Mouse (Mus musculus) limb, embryonic 11.5 days (tissue): Measurements from ENCODE around the gene Psma6. TPM values are rescaled to one million over a fixed set of nuclear protein-coding genes. Genes with fewer than 3 reads are reported as not detected.
"Not testable (repeated sequence)": the region's sequence is repeated elsewhere in the genome, so short reads cannot be mapped to it uniquely, and the experiment has no call there.

ENCODE experiments used
- ATAC-seq: fragments of 200-750 bp; cut with Nextera tagmentation; 2 replicates; pipeline ENCODE4 v1.8.0; 2017; ENCODE audit warnings: low read depth; ENCODE audit not compliant: insufficient number of reproducible peaks, low FRiP score, low TSS enrichment
- DNase-seq: peaks from one replicate; pipeline ENCODE4 v3.0.0-alpha.2; 2015; ENCODE audit warnings: low spot score
- H3K27ac ChIP-seq: fragments of 300-500 bp; sonication (generic); replicated peaks from 2 replicates; pipeline ENCODE4 v1.5.1; 2014; ENCODE audit warnings: low read depth, mild to moderate bottlenecking, low read length
- H3K27me3 ChIP-seq: fragments of 300-500 bp; sonication (generic); 2 replicates; pipeline ENCODE4 v1.6.1; 2014; ENCODE audit warnings: mild to moderate bottlenecking, low read length, mixed read lengths; ENCODE audit not compliant: control insufficient read depth, insufficient read depth
- H3K36me3 ChIP-seq: fragments of 300-500 bp; sonication (generic); 2 replicates; pipeline ENCODE4 v1.6.1; 2014; ENCODE audit warnings: mild to moderate bottlenecking, low read length, moderate library complexity, mixed read lengths; ENCODE audit not compliant: control insufficient read depth, insufficient read depth
- H3K4me1 ChIP-seq: fragments of 300-500 bp; sonication (generic); 2 replicates; pipeline ENCODE4 v1.6.1; 2014; ENCODE audit warnings: low read length, mixed read lengths; ENCODE audit not compliant: control insufficient read depth, insufficient read depth
- H3K4me2 ChIP-seq: fragments of 300-500 bp; sonication (generic); 2 replicates; pipeline ENCODE4 v1.6.1; 2014; ENCODE audit warnings: low read depth, mild to moderate bottlenecking, moderate library complexity; ENCODE audit not compliant: severe bottlenecking
- H3K4me3 ChIP-seq: fragments of 300-500 bp; sonication (generic); 2 replicates; pipeline ENCODE4 v1.5.1; 2014; ENCODE audit warnings: low read depth, low read length
- H3K9ac ChIP-seq: fragments of 300-500 bp; sonication (generic); 2 replicates; pipeline ENCODE4 v1.6.1; 2014; ENCODE audit warnings: mild to moderate bottlenecking, low read length
- H3K9me3 ChIP-seq: fragments of 300-500 bp; sonication (generic); 2 replicates; pipeline ENCODE4 v1.6.1; 2016; ENCODE audit warnings: low read length; ENCODE audit not compliant: control insufficient read depth
- WGBS: fragments of 180-500 bp; shearing (Covaris S2); extraction: QIAGEN DNeasy Blood & Tissue Kit; methylation state at CpG from one replicate; pipeline ENCODE4 v1.1.7; 2014; 5-methylcytosine and 5-hydroxymethylcytosine counted together
- polyA plus RNA-seq: library from polyadenylated mRNA; unstranded; fragments of >200 nt; fragmentation: Nextera tagmentation; extraction: Ambion mirVana; gene quantifications from 2 replicates; pipeline ENCODE4 v1.2.1, GENCODE M21; 2014

Gene Psma6
- polyA plus RNA-seq, 1 experiment from 2014 or later = 499 TPM

GRCm38 (mm10) chr12:55387788-55388465 is 3.9 kb downstream of the Psma6 start:
- H3K27me3 ChIP-seq = no peaks in the 10 kb centered on the region
- H3K27ac ChIP-seq = no peak overlapping the region
- WGBS = 71% methylated on average over 11 of the region's 11 CpGs
- H3K4me3 ChIP-seq = no peak overlapping the region
- DNase-seq (no peak), ATAC-seq (no peak)
- no peak overlapping the region for H3K4me2 ChIP-seq
- no peaks in the 10 kb centered on the region for H3K4me1 ChIP-seq
- no peak overlapping the region for H3K9ac ChIP-seq
- no peaks in the 10 kb centered on the region for H3K9me3 ChIP-seq
- no peaks in the 10 kb centered on the region for H3K36me3 ChIP-seq

- Histone ChIP-seq H3K9me3 (no peaks in the 10 kb centered on the region), H3K4me2 (no peak overlapping the region), H3K4me1 (no peaks in the 10 kb centered on the region), H3K27me3 (no peaks in the 10 kb centered on the region), H3K9ac (no peak overlapping the region), H3K36me3 (no peaks in the 10 kb centered on the region), H3K4me3 (no peak overlapping the region), H3K27ac (no peak overlapping the region)
- ATAC-seq (no peak), DNase-seq (no peak)
- 68% methylated on average over 6 of the region's 6 CpGs for WGBS
Measured at GRCm38 (mm10) chr12:55388478-55388877, 4.5 kb downstream of the Psma6 start.

GRCm38 (mm10) chr12:55389132-55390081 is 5.4 kb downstream of the Psma6 start:
- WGBS = 83% methylated on average over 17 of the region's 17 CpGs

GRCm38 (mm10) chr12:55392120-55392519 is 8.1 kb downstream of the Psma6 start:
- Histone ChIP-seq H3K36me3 (no peaks in the 10 kb centered on the region), H3K9ac (no peak overlapping the region), H3K27me3 (no peaks in the 10 kb centered on the region), H3K4me2 (no peak overlapping the region), H3K9me3 (no peaks in the 10 kb centered on the region), H3K4me1 (no peaks in the 10 kb centered on the region), H3K4me3 (no peak overlapping the region), H3K27ac (no peak overlapping the region)
- DNase-seq (no peak), ATAC-seq (no peak)

More at GRCm38 (mm10) chr12:55389132-55390081, 5.4 kb downstream of the Psma6 start:
- ATAC-seq (no peak), DNase-seq (no peak)
- no peaks in the 10 kb centered on the region for H3K36me3 ChIP-seq
- no peak overlapping the region for H3K4me2 ChIP-seq
- H3K4me3 ChIP-seq = no peak overlapping the region
- no peaks in the 10 kb centered on the region for H3K4me1 ChIP-seq
- no peak overlapping the region for H3K27ac ChIP-seq
- no peaks in the 10 kb centered on the region for H3K27me3 ChIP-seq
- no peaks in the 10 kb centered on the region for H3K9me3 ChIP-seq
- H3K9ac ChIP-seq = no peak overlapping the region

- Histone ChIP-seq H3K27me3 (no peaks in the 10 kb centered on the region), H3K4me2 (no peak overlapping the region), H3K27ac (no peak overlapping the region), H3K9ac (no peak overlapping the region), H3K4me1 (no peaks in the 10 kb centered on the region; the same call in 1 of the 2 replicates), H3K4me3 (no peak overlapping the region), H3K9me3 (no peaks in the 10 kb centered on the region), H3K36me3 (no peaks in the 10 kb centered on the region)
- WGBS = 83% methylated on average over 11 of the region's 11 CpGs
- ATAC-seq (no peak), DNase-seq (no peak)
Measured at GRCm38 (mm10) chr12:55392733-55393577, 8.9 kb downstream of the Psma6 start.

GRCm38 (mm10) chr12:55395601-55396000 is 11.6 kb downstream of the Psma6 start:
- DNase-seq, H3K4me1 ChIP-seq, H3K36me3 ChIP-seq, H3K27ac ChIP-seq, H3K9me3 ChIP-seq, H3K4me2 ChIP-seq, H3K27me3 ChIP-seq, H3K4me3 ChIP-seq, H3K9ac ChIP-seq, ATAC-seq: not testable (repeated sequence)
- WGBS = 90% methylated on average over 14 of the region's 14 CpGs

- peaks cover 6% of the 10 kb centered on the region; the same call in 1 of the 2 replicates for H3K4me1 ChIP-seq
- DNase-seq = no peak
- H3K27ac ChIP-seq = no peak overlapping the region
- no peaks in the 10 kb centered on the region for H3K9me3 ChIP-seq
- 93% methylated on average over 4 of the region's 4 CpGs for WGBS
- ATAC-seq = no peak
- no peak overlapping the region for H3K4me3 ChIP-seq
- H3K9ac ChIP-seq = no peak overlapping the region
- H3K4me2 ChIP-seq = no peak overlapping the region
- no peaks in the 10 kb centered on the region for H3K27me3 ChIP-seq
- no peaks in the 10 kb centered on the region for H3K36me3 ChIP-seq
Measured at GRCm38 (mm10) chr12:55396536-55396935, 12.5 kb downstream of the Psma6 start.
